Mouse (Mus musculus) left cerebral cortex, adult 11 months (tissue): ENCODE data around the gene Mt1.
"Not testable (repeated sequence)": the region's sequence is repeated elsewhere in the genome, so short reads cannot be mapped to it uniquely, and the experiment has no call there.

ENCODE experiments used
- DNase-seq: peaks from one replicate; pipeline ENCODE4 v3.0.0; 2022; ENCODE audit warnings: low spot score

Mt1 gene

GRCm38 (mm10) chr8:94178857-94179712 is at the start of gene Mt1:
Gene Mt1, plus strand, starts transcription at chr8:94179082.
- DNase-seq = peak; percentile 86

GRCm38 (mm10) chr8:94129133-94129789 is 49.6 kb upstream of the Mt1 start:
- DNase-seq = no peak

GRCm38 (mm10) chr8:94130126-94130525 is 48.8 kb upstream of the Mt1 start:
- DNase-seq = no peak

- DNase-seq = no peak
These were observed 46.8 kb upstream of the Mt1 start for GRCm38 (mm10) chr8:94132096-94132495.

- not testable (repeated sequence) for DNase-seq
These were observed 44.3 kb upstream of the Mt1 start for GRCm38 (mm10) chr8:94134601-94135000.

GRCm38 (mm10) chr8:94135556-94135955 is 43.3 kb upstream of the Mt1 start:
- no peak for DNase-seq

- DNase-seq = no peak
These were observed 42.7 kb upstream of the Mt1 start for GRCm38 (mm10) chr8:94136192-94136591.

- DNase-seq = no peak
These were observed 41.9 kb upstream of the Mt1 start, which contains the start of gene Mt4 for GRCm38 (mm10) chr8:94136933-94137332. Gene Mt4, plus strand, starts transcription at chr8:94137197.

- DNase-seq = no peak
These were observed 38.6 kb upstream of the Mt1 start for GRCm38 (mm10) chr8:94140266-94140795.

GRCm38 (mm10) chr8:94148236-94148635 is 30.6 kb upstream of the Mt1 start:
- no peak for DNase-seq

- DNase-seq = no peak
These were observed 28.0 kb upstream of the Mt1 start for GRCm38 (mm10) chr8:94150925-94151324.

- peak; percentile 72 for DNase-seq
These were observed 26.2 kb upstream of the Mt1 start, which contains the start of gene Mt3 for GRCm38 (mm10) chr8:94152513-94153300. Gene Mt3, plus strand, starts transcription at chr8:94152607.

- no peak for DNase-seq
These were observed 25.4 kb upstream of the Mt1 start for GRCm38 (mm10) chr8:94153451-94153850.

GRCm38 (mm10) chr8:94154537-94154936 is 24.3 kb upstream of the Mt1 start:
- no peak for DNase-seq

- DNase-seq = no peak
These were observed 22.8 kb upstream of the Mt1 start for GRCm38 (mm10) chr8:94156092-94156491.

- DNase-seq = not testable (repeated sequence)
These were observed 13.1 kb upstream of the Mt1 start for GRCm38 (mm10) chr8:94165772-94166171.

GRCm38 (mm10) chr8:94167244-94167643 is 11.6 kb upstream of the Mt1 start:
- DNase-seq = peak; percentile 86

GRCm38 (mm10) chr8:94169547-94169946 is 9.3 kb upstream of the Mt1 start:
- no peak for DNase-seq

- DNase-seq = no peak
These were observed 7.5 kb upstream of the Mt1 start for GRCm38 (mm10) chr8:94171321-94171755.

GRCm38 (mm10) chr8:94172075-94172808 is 6.6 kb upstream of the Mt1 start, which contains the start of gene Mt2:
Gene Mt2, plus strand, starts transcription at chr8:94172664.
- DNase-seq = no peak
